Mouse (Mus musculus): ENCODE results near the gene Lck.

- no peak for TF ChIP-seq CTCF (IDR thresholded peaks at IDR 0.05; ENCODE audit: low read depth)
- TF ChIP-seq EP300 (IDR thresholded peaks at IDR 0.05; ENCODE audit: low read depth) = no peak
Measured at GRCm38 (mm10) chr4:129610026-129610425, 36.6 kb upstream of the Lck start.

Data from liver, embryonic 14.5 days (tissue).